Mouse (Mus musculus): ENCODE data around the gene Srsf2.
"Not testable (repeated sequence)": the region's sequence is repeated elsewhere in the genome, so short reads cannot be mapped to it uniquely, and the experiment has no call there.

The Srsf2 gene

DNA sequence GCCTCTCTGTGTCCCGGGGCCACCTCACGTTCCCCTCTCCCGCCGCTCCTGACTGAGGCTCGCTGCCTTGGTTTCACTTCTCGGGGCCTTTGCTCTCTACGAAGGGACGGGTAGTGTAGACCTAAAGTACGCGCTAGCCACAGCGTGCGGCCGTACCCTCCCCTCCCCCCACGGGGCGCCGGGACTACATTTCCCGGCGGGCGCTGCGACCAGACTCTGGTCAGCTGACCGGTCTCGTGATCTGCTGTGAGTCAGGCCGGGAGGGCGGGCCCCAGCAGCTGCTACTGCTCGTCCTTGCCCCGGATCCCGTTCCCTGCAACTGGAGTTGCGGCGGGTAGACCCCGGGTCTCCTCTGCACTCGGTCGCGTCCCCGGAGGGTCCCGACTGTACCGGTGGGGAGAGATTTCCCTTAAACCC lies 626 bp upstream of the Srsf2 start:
- DNase-seq (ENCODE audit: low spot score in 2 of 2): peak; percentile 96 to 97

- peak; percentile 74 to 78 for DNase-seq (ENCODE audit: low spot score in 2 of 2)
Observed at GRCm38 (mm10) chr11:116852291-116852890, 503 bp downstream of the Srsf2 start, which contains the start of gene Mfsd11. TSS of gene Mfsd11 (plus strand) at chr11:116852440.

DNA sequence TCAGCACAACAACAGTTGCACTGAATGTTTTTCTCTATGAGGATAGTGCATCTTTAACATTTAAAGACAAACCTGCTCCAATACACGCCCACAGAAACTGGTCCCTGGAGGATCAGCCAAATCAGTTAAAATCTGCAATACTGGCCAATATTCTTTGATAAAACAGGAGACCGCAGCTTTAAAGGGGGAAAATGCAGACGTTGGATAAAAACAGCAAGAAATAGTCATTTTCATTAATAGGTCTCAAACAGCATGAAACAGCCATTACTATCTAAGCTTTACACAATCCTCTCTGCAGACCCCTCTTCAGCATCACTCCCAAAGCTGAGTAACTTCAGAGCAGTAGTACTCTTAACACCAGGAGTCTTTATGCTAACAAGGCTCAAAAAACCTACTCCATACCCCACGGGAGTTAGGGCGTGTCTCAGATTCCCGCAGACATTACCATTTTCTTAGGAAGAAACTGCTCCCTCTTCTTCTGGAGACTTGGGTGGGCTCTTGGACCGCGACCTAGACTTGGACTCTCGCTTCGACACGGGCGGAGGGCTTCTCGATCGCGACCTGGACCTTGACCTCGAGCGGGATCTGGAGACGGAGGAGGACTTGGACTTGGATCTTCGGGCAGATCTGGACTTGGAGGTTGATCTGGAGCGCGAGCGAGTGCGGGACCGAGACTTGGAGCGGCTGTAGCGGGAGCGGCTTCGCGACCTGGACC lies 1.2 kb downstream of the Srsf2 start:
- no peak for DNase-seq (ENCODE audit: low spot score in 2 of 2)

- DNase-seq (ENCODE audit: low spot score in 2 of 2): no peak
Observed at GRCm38 (mm10) chr11:116850833-116851477, 1.9 kb downstream of the Srsf2 start.

- DNase-seq (ENCODE audit: low spot score in 2 of 2): no peak
Observed at GRCm38 (mm10) chr11:116850085-116850484, 2.8 kb downstream of the Srsf2 start.

DNA sequence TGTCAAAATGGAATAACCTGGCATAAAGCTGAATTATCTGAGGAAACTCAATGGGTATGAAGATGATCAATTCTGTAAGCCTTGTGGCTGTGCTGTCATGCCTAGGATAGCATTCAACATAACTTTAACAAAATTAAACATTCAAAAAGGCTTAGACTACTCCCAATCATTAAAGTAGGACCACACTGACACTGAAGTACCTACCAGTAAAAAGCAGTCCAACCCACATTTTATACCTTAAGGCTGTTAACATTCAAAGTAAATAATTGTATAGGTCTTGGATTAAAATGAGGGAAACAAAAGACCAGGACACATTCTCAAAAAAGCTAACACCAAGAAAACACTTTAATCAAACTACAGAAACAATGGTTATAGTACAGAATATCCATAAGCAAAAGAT lies 3.3 kb downstream of the Srsf2 start:
- DNase-seq (ENCODE audit: low spot score in 2 of 2): no peak

- DNase-seq (ENCODE audit: low spot score in 2 of 2): not testable (repeated sequence)
Observed at GRCm38 (mm10) chr11:116848877-116849178, 4.1 kb downstream of the Srsf2 start.

DNA sequence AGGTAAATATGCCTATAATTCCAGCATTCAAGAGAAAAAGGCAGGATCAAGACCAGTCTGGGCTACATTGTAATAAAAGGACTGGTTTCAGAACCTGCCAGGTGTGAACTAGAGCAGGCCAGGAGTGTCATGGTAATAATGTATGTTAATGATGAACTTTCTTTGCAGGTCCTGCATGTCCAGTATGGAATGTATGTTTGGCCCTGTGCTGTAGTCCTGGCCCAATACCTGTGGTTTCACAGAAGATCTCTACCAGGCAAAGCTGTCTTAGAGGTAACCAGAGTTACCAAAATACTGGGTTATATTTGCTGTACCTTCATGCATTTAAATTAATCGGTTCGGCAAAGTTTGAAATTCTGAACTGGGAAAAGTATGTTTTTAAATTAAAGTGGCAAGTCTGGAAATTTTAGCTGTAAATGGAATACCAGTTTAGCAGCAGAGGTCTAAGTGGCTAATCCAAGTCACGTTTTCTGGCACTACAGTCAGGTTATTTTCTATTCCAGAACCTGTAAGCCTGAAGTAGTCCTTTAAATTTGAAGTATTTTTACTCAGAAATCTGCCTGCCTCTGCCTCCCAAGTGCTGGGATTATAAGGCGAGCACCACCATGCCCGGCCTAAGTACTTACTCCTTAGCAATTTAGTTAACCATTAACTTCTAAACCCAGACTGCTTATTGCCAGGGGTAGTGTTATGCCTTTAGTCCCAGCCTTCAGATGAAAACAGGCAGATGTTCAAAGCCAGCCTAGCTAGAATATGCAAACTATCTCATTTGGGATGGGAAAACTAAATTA lies 4.6 kb downstream of the Srsf2 start:
- no peak for DNase-seq (ENCODE audit: low spot score in 2 of 2)

- DNase-seq (ENCODE audit: low spot score in 2 of 2): no peak
Observed at GRCm38 (mm10) chr11:116847187-116848085, 5.5 kb downstream of the Srsf2 start.

GRCm38 (mm10) chr11:116846593-116847181 lies 6.2 kb downstream of the Srsf2 start:
- no peak for DNase-seq (ENCODE audit: low spot score in 2 of 2)

GRCm38 (mm10) chr11:116843261-116844233 lies 9.3 kb downstream of the Srsf2 start, which contains the start of the genes Mettl23 and Jmjd6:
TSS of gene Mettl23 (plus strand) at chr11:116843278.
TSS of gene Jmjd6 (minus strand) at chr11:116843449.
- peak; percentile 92 to 95 for DNase-seq (ENCODE audit: low spot score in 2 of 2)

DNA sequence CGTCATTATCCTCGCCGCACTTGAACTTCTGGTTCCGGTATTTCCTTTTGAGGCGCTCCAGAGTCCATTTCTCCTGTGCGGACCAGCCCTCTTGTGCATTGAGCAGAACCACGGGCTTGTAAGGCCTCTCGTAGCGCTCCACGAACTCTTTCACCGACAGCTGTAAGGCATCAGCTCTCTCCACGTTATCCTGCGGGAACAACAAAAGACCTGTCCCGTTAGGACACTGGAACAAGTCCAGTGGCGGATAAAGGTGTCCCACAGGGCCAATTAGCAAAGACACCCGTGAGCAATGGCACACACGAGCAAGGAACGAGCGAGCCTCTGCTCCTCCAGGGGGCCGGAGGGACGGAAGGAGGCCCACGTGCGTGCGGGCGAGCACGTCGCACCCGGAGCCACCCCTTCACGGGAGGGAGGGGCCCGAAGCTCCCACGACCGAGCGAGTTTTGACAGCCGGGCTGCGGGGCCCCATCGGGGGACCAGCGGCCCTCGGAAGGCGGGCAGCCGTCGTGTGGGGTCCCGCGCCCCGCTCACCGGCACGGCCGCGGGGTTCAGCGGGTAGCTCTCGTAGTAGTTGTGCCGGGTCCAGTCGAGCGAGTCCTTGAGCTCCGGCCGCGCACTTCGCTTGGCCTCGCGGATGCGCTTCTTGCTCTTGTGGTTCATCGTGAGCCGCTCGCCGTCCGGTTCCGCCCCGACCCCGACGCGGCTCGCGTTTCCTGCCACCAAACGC lies 10.2 kb downstream of the Srsf2 start:
- DNase-seq (ENCODE audit: low spot score in 2 of 2): peak; percentile 59 to 64

- no peak for DNase-seq (ENCODE audit: low spot score in 2 of 2)
Observed at GRCm38 (mm10) chr11:116840748-116841147, 12.1 kb downstream of the Srsf2 start.

- no peak for DNase-seq (ENCODE audit: low spot score in 2 of 2)
Observed at GRCm38 (mm10) chr11:116839601-116840000, 13.3 kb downstream of the Srsf2 start.

DNA sequence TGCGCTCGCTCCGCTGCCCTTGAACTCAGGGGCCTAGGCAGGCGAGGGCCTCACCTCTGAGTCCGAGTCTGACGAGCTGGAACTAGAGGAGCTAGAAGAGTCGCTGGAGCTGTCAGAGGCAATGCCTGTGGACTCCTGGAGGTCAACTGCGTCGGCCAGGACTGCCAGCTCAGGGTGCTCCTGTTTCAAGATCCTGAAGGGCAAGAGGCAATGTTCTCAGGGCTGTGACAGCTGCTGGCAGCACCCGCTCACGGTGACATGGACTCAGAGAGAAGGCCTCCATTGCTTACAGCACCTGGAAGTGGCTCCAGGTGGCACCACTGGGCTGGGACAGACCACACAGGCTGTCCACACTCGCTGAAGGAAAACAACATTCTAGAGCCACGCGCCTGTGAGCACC lies 14.0 kb downstream of the Srsf2 start:
- DNase-seq (ENCODE audit: low spot score in 2 of 2): no peak

DNA sequence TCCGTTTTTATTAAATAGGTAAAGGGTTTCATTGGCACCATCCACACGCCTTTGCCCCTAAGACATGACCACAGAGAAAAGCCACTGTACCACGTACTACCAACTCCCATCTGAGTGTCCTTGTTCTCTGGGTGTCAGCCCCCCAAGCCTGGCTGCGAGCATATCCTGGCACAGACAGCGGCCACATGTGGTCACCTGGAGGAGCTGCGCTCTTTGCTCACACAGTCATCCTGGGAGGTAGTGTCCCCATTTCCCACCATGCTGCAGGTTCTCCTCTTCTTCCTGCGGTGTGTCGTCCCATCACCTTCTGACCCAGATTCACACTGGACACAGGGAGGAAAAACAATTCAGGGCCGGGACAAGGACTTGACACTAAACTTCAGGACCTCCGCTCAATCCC lies 15.5 kb downstream of the Srsf2 start:
- no peak for DNase-seq (ENCODE audit: low spot score in 2 of 2)

DNA sequence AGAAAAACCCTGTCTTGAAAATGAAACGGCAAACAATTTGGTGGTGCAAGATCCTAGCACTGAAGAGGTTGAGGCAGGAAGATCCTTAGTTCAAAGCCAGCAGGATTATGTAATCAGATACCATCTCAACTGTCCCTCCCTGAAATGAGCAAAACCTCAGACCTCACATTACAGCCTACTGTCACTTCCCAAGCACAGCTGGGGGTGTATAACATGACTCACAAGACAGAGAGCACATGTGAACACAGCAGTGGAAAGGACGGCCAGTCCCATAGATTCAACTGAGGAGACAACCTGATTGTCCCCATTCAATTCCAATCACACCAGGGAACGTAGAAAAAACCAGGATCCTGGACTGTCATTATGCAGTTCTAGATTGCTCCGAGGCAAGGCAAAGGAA lies 16.6 kb downstream of the Srsf2 start:
- no peak for DNase-seq (ENCODE audit: low spot score in 2 of 2)

- no peak for DNase-seq (ENCODE audit: low spot score in 2 of 2)
Observed at GRCm38 (mm10) chr11:116834954-116835353, 17.9 kb downstream of the Srsf2 start.

- DNase-seq (ENCODE audit: low spot score in 2 of 2): no peak
Observed at GRCm38 (mm10) chr11:116832172-116832685, 20.7 kb downstream of the Srsf2 start.

Measured in thymus, postnatal 10 days (tissue).